Mouse (Mus musculus) gonadal fat pad, adult 2 months (tissue): ENCODE measurements around the gene Pigs. TPM values are rescaled to one million over a fixed set of nuclear protein-coding genes. Genes with fewer than 3 reads are reported as not detected.

Experiments used
- DNase-seq: peaks from one replicate; pipeline ENCODE4 v3.0.0-alpha.2; 2012; ENCODE audit warnings: low read depth
- polyA plus RNA-seq: library from polyadenylated mRNA; depleted of rRNA; stranded (reverse); fragments of >200 nt; gene quantifications from 2 replicates; pipeline ENCODE4 v1.2.3, GENCODE M21; 2012; rRNA removed

The Pigs gene
- polyA plus RNA-seq, 1 experiment, result 94.1 TPM

DNA sequence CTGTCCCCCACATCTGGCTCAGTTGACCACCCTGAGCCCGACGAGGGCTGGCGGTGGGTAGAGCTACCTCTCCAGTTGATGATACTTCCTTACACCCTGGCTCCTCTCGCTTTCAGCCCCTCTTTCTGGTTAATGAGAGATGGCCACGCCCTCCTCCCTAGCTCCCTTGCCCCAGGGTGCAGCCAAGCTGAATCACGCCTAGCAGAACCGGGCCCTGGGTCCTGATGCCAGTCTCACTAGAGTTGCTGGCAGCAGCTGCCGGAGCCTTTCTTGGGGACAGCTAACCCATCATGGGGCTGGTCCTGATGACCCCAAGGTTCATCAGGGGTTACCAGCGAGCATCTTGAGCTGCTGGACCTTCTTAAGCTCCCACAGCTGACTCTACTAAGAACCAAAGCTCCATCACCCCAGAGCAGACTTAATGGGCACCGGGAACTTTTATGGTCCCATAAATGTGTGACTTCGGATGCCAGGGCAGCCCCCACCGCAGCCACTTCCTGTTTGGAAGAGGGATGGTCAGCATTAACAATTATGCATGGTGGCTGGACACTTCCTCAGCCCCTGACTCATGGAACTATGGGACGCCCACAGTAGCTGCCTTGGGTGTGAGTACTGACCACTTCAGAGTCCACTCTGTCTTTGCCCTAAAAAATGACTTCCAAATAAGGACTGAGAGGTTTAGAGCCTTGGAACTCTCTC lies 35.2 kb downstream of the Pigs start:
- DNase-seq, result no peak

DNA sequence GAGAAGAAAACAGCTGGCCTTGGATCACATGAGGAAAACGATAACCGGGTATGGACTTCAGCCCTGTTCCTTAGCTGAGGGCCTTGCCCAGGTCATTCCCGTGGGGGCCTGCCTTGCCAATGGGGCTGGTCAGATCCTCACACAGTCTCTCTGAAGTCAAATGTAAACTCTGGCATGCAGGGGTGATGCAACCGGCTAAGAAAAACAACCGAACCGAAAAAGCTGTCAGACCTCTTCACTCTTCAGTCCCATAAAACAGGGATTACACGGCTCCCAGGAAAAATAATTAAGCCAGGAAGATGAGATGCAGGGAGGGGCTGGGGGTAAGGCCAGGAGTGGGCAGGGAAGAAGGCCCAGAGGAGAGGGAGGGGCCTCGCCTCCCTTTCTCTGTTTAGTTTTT lies 35.9 kb downstream of the Pigs start:
- no peak for DNase-seq

DNA sequence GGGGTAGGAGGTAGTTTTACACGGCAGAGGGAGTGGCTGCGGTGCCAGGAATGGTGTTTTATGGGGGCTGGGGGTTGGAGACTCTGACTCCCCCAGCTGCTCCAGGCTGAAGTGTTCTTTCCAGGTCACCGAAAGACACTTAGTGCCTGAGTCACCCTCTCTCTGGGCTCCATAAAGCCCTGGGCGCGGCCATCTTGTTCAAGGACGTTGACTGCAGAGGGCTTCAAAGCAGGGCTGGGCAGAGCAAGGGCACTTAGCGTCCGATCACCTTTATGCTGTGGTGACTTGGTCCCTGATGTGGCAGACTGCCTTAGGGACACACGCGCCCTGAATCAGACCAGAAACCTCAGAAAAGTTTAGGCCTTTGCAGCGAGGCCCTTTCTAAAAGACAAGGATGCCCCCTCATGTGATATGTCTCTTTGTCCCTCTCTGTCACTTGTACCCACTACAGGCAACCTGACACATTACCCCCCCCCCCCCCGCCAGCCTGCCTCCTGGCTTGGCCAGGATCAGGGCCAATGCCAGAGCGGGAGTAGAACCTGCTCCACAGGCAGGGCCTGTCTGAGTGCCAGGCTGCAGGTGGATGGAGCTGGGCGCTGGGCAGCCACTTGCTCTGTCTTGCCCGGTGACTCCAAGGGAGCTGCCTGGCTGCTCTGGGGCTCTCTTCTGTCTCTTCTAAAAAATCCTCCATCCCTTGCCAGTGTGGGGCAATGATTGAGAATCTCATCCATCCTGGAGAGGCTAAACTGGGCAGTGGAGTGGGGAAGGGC lies 39.4 kb downstream of the Pigs start:
- no peak for DNase-seq

DNA sequence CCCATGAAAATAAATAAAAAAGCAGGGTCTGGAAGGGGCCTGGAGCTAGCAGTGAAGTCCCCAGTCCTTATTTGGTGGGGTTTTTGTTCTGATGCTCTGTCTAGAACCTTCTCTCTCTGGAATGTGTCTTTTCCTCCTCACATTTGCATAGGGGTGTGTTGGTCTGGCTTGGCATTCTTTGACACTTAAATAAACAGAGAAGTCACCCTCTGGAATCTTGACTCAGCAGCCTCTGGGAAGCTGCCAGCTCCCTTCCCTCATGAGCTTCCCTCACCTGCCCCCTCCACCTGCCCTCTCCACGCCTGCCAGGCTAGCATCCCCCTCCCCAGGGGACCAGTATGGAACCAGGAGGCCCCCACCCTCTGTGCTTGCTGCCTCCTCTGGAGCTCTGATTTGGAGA lies 42.2 kb downstream of the Pigs start:
- no peak for DNase-seq

DNA sequence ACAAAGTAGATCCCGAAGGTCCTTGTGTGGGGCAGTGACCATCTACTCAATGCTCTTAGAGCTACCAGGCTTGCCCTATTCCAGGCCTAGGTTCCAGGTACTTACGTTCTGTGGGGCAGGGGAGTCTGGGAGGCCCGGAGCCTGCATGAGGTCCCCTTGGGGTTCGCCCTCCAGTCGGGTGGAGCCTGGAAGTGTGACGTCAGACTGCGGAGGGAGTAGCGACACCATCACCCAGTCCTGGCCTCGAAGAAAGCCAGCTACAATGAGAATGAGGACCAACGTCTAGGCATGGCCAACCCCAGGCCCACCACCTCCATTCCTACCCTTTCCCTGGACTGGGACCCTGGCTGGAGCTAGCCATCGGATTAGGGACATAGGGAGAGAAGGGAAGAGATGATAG lies 43.5 kb downstream of the Pigs start:
- no peak for DNase-seq

DNA sequence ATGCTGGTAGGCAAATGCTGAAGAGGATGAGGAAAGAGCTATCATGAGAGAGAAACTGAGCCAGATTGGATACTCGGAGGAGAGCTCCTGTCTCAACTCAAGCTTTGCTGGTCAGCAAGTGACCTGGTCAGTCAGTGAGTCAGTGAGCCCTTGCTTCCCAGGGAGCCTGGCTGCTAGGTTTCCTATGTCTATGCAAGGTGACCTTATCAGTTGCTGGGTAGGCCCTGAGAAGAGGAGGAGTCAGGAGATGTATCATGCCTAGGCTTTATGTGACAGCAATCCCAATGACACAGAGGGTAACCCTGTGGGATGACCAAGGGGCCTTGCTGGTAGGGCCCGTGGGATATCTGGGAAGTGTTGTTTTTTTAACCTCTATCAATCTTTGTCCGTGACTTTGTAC lies 44.0 kb downstream of the Pigs start:
- no peak for DNase-seq

DNA sequence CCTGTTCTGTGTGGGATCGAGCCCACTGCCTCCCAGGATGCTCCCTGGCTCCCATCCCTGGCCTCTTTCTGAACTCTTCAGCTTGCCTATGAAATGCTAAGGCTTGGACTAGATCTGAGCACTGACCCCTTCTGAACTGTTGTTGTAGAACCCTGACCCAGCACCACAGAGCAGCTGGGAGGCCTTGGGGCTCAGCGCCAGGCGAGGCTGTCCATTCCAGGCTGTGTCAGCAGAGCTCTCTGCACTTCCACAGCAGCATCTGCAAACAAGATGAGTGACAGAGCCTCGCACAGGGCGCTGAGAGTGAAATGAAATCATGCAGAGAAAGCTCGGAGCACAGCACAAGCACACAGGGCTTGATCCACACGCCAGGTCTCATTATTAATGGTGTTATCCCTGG lies 44.4 kb downstream of the Pigs start:
- DNase-seq, result no peak

DNA sequence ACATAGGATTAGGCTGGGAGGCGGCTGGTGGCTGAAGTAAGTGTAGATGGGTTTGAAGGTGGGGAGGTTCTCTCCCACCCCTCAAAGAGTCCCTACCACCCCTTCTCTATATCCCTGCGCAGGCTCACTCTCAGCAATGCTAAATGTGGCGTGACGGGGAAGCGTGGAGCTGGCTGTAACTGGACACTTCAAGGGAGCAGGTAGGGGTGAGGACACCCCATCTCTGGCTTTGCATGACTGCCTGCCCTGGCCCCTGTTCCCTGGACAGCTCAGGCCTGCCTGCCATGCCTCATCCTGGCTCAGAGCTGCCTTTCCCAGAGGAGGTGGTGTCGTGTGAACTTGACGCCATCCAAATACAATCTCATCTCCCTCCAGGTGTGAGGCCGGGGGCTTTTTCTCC lies 45.9 kb downstream of the Pigs start:
- no peak for DNase-seq

DNA sequence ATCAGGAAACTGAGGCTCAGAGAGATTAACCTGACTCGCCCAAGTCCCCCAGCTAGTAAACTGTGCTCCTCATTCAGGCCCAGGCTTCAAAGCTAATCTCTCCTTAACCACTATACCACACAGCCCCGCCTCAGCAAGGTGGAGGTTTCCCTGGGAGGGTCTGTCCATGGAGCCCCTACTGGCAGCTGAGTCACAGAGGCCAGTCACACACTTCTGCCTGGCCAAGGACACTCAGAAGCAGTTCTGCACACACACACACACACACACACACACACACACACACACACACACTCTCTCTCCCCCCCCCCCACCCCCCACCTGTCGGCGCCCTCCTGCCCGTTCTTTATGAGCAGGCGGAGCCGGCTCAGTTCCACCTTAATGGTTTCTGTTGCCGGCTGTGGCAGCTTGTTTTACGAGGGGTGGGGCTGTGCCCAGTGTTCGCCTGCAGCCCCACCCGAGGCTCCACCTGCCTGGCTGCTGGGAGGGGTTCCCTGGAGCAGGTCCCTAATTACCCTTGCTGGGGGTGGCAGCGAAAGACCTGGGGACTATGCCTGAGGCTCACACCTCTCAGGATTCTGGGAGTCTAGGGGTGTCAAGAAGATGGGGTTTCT lies 49.4 kb downstream of the Pigs start:
- no peak for DNase-seq

DNA sequence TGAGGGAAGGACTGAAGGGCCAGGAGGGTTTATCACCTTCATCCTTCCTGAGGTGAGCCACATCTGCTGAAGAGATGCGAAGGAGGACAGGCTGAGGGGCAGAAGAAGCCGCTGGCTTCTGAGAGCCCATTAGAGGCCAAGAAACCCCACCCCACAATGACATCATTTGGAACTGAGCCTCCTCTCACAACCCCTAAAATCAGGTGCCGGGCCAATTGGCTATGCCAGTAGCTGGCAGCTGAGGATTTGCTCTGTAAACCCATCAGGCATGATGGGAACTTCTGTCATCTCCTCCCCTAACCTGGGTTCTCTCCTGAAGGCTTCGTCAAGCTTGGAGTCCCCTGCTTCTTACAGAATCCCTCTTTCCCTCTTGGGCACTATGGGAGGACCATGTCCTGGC lies 52.1 kb downstream of the Pigs start:
- no peak for DNase-seq

DNA sequence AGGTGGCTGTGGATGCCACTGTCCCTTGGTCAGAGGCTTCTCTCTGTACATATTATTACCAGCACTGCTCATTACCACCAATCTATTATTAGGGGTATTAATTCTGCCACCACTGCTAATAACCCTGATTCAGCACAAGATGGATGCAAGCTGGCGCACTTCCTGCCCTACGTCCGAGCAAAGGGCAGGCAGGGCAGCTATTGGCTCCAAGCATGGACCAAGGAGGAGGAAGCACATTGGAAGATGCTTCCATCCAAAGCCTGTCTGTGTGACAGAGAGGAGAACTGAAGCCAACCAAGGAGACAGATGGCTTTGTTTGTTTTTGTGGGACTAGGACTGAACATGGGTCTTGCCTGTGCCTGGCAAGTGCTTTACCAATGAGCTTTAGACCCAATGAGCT lies 52.8 kb downstream of the Pigs start:
- no peak for DNase-seq

DNA sequence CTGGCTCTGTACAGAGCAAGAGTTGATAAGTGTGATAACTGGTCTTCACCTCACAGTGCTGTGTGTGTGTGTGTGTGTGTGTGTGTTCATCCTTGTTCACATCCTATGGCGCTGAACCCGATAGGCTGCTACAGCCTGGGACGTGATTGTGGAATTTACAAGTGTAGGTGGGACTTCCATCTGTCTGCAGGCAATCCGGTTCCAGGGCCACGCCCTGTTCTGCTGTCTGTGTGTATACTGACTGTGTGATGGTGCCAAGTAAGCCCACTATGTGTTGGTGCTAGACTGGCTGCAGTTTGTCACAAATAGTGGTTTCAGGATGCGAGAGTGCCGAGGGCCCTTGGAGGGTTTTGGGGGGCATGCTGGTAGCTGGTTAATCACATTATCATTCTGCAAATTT lies 54.1 kb downstream of the Pigs start:
- no peak for DNase-seq

DNA sequence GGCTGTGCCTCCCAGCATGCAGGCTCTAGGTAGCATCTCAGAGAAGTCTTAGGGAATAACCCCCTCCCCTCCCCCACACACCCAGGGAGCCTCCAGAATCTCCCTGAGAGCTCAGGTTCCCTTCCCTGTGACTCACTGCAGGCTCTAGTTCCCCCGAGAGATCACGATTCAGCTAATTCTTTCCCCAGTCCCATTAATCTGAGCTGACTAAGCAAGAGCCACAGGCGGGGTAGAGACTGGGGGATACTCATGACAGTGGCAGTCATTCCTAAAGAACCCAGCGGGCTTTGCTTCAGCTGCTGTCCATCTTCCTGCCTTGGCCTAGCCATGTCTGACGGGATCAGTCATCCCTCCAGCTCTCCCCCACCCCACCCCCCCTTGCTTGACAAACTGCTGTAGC lies 54.5 kb downstream of the Pigs start:
- DNase-seq, result no peak

DNA sequence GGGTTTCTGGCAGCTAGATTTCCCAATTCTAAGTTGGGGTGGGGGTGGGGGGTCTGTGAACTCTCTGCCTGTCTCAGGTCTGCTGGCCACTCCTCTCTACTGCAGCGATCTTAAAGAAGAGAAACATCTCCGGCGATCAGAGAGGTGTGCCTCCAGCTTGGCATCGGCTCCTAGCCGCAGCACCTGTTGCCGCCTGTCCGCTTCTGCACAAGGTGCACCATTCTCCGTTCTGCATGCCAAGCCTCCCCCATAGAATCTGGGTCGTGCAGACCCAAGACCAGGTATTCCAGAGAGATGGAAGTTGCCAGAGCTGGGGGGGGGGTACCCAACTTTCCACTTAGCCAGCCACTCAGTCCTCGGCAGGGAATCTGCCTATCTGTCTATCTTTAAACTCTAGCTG lies 57.6 kb downstream of the Pigs start:
- no peak for DNase-seq

DNA sequence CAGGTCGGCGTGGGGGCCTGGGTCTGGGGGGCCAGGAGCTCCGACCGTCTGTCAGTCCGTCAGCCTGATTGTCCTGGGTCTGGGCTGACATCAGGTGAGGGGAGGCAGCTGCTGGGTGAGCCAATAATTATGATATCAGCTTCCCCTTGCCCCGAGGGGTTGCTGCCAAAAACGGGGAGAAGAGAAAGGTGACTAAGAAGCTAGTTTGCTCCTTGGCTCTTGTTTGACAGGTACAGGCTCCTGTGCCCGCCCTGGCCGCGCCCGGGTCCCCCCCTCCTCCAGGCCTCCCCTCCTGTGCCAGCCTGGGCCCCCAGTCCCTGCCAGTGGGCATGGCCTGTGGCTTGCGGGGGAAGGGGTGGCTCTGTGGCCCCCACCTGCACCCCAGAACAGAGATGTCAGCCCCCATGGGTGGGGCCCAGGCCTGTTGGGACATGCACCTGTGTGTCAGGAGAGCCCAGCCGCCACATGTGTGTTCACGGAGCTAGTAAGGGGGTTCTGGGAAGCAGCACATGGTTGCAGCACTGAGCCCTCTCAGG lies 58.4 kb downstream of the Pigs start, which contains the start of gene Foxn1:
Foxn1 (minus strand) TSS at position 51 of the 536 bp plus-strand sequence.
- DNase-seq, result no peak

Other genes starting within 250 kb of the Pigs start
- 26.2 and 33.1 TPM in 2 replicates for gene Eral1, start 248.0 kb upstream of the Pigs start, polyA plus RNA-seq
- gene Fam222b, start 233.8 kb upstream of the Pigs start, polyA plus RNA-seq, result 15.7 and 20.7 TPM in 2 replicates
- gene Traf4, start 162.8 kb upstream of the Pigs start, polyA plus RNA-seq, result 34.7 and 38.2 TPM in 2 replicates
- 17.3 and 19.3 TPM in 2 replicates for gene Nek8, start 151.7 kb upstream of the Pigs start, polyA plus RNA-seq
- gene Tlcd1, start 151.7 kb upstream of the Pigs start, polyA plus RNA-seq, result 128 and 143 TPM in 2 replicates
- gene Rpl23a, start 144.8 kb upstream of the Pigs start, polyA plus RNA-seq, result 284 and 314 TPM in 2 replicates
- 78.6 and 114 TPM in 2 replicates for gene Rab34, start 140.0 kb upstream of the Pigs start, polyA plus RNA-seq
- gene Proca1, start 135.0 kb upstream of the Pigs start, polyA plus RNA-seq, result 4.6 and 6.2 TPM in 2 replicates
- 161 and 190 TPM in 2 replicates for gene Sdf2, start 82.7 kb upstream of the Pigs start, polyA plus RNA-seq
- gene Supt6, start 82.4 kb upstream of the Pigs start, polyA plus RNA-seq, result 14.8 and 25.0 TPM in 2 replicates
- gene 2610507B11Rik, start 66.7 kb upstream of the Pigs start, polyA plus RNA-seq, result 99.8 and 106 TPM in 2 replicates
- 0.13 and 0.20 TPM in 2 replicates for gene BC030499, start 37.6 kb upstream of the Pigs start, polyA plus RNA-seq
- gene Spag5, start 26.9 kb upstream of the Pigs start, polyA plus RNA-seq, result 1.2 and 1.4 TPM in 2 replicates
- gene Aldoc, start 5.4 kb upstream of the Pigs start, polyA plus RNA-seq, result 34.4 and 59.8 TPM in 2 replicates
- gene Unc119, start 15.1 kb downstream of the Pigs start, polyA plus RNA-seq, result 84.3 and 193 TPM in 2 replicates
- not detected in 2 replicates for gene Foxn1, start 58.1 kb downstream of the Pigs start, polyA plus RNA-seq
- 8.7 and 12.2 TPM in 2 replicates for gene Slc13a2, start 93.8 kb downstream of the Pigs start, polyA plus RNA-seq
- 58.5 and 77.0 TPM in 2 replicates for gene Slc46a1, start 137.3 kb downstream of the Pigs start, polyA plus RNA-seq
- gene Sarm1, start 169.3 kb downstream of the Pigs start, polyA plus RNA-seq, result 4.1 and 5.8 TPM in 2 replicates
- gene Vtn, start 170.7 kb downstream of the Pigs start, polyA plus RNA-seq, result 17.1 and 23.1 TPM in 2 replicates
- not detected in 2 replicates for gene Sebox, start 175.0 kb downstream of the Pigs start, polyA plus RNA-seq
- 20.4 and 20.5 TPM in 2 replicates for gene Tmem199, start 183.8 kb downstream of the Pigs start, polyA plus RNA-seq
- gene Poldip2, start 183.8 kb downstream of the Pigs start, polyA plus RNA-seq, result 77.0 and 81.6 TPM in 2 replicates
- gene Tnfaip1, start 207.9 kb downstream of the Pigs start, polyA plus RNA-seq, result 42.1 and 46.2 TPM in 2 replicates
- gene Ift20, start 207.9 kb downstream of the Pigs start, polyA plus RNA-seq, result 98.4 and 124 TPM in 2 replicates
- gene Tmem97, start 222.4 kb downstream of the Pigs start, polyA plus RNA-seq, result 28.2 and 31.0 TPM in 2 replicates